In the genomic region with DNA sequence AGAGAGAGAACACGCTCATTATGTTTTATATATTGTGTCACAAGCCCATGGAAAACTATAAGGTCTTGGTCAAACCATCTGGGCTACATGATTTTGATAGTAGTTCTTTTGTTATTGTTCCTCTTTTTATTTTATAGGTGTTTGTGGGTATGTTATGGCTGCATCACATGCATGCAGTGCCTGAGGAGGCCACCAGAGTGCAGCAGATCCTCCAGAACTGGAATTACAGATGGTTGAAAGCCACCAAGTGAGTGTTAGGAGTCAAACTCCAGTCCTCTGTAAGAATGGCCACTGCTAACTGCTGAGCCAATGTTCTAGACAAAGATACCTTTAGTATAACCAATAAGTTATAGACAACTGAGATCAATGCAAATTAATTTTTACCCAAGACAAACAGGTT, we compare ENCODE assay signal across 13 mouse cellular contexts.
A peak's percentile ranks its signal among the peaks of the same experiment; 100 is the strongest.
DNase-seq lines count a peak whose midpoint lies in the region; ATAC-seq and TF ChIP-seq lines count a peak whose summit lies in the region.
"Had no signal": no experiment of that assay in that cellular context is flagged by ENCODE, and none has a peak within 500 bp of the region (broad histone marks: within the 10 kb centered on the region; RNA-seq: fewer than 3 reads in every experiment).

No protein-coding gene starts in this region.

- H3K4me2 ChIP-seq in liver, postnatal 0 days (ENCODE audit: low read depth, low read length): no peak overlapping the region
- H3K4me2 ChIP-seq in liver, embryonic 11.5 days: no peak overlapping the region
- H3K4me2 ChIP-seq in forebrain, postnatal 0 days (ENCODE audit: low read depth): no peak overlapping the region
- H3K4me2 ChIP-seq: liver, embryonic 13.5 days had no signal

- no peaks in the 10 kb centered on the region for H3K79me2 ChIP-seq in heart, adult 2 months (replicated peaks; ENCODE audit: control insufficient read depth, insufficient read depth, low read length)

- intact Hi-C loops in heart, adult 2 months (cut with DNase I): no loop called here

- H3K36me3 ChIP-seq in heart, adult 2 months (ENCODE audit: control insufficient read depth, insufficient read depth, low read length): no peaks in the 10 kb centered on the region
- no peaks in the 10 kb centered on the region for H3K36me3 ChIP-seq in liver, postnatal 0 days (replicated peaks; ENCODE audit: insufficient read depth, low read length)
- H3K36me3 ChIP-seq in liver, embryonic 11.5 days (ENCODE audit: control insufficient read depth, insufficient read depth, low read length): no peaks in the 10 kb centered on the region
- H3K36me3 ChIP-seq in forebrain, postnatal 0 days (ENCODE audit: insufficient read depth): no peaks in the 10 kb centered on the region
- H3K36me3 ChIP-seq: liver, embryonic 13.5 days had no signal

- H3K4me3 ChIP-seq in heart, adult 2 months: no peak overlapping the region
- H3K4me3 ChIP-seq in liver, postnatal 0 days (ENCODE audit: low read depth, low read length): no peak overlapping the region
- no peak overlapping the region for H3K4me3 ChIP-seq in liver, embryonic 11.5 days (ENCODE audit: low read depth, low read length)
- H3K4me3 ChIP-seq in forebrain, postnatal 0 days (ENCODE audit: low read depth, low read length): no peak overlapping the region
- H3K4me3 ChIP-seq: liver, embryonic 13.5 days had no signal

- H3K27ac ChIP-seq in heart, adult 2 months: no peak overlapping the region
- H3K27ac ChIP-seq in liver, postnatal 0 days (ENCODE audit: low read depth): no peak overlapping the region
- no peak overlapping the region for H3K27ac ChIP-seq in liver, embryonic 11.5 days (ENCODE audit: low read depth, low read length)
- no peak overlapping the region for H3K27ac ChIP-seq in forebrain, postnatal 0 days (ENCODE audit: low read depth, low read length)
- H3K27ac ChIP-seq: liver, embryonic 13.5 days had no signal

- TF ChIP-seq CTCF in heart, adult 2 months (IDR thresholded peaks at IDR 0.05): peak; percentile 48
- peak; percentile 44 for TF ChIP-seq CTCF in liver, postnatal 0 days (IDR thresholded peaks at IDR 0.05; ENCODE audit: low read depth)
- no peak for TF ChIP-seq CTCF in forebrain, postnatal 0 days (IDR thresholded peaks at IDR 0.05; ENCODE audit: low read depth)

- no peak overlapping the region for H3K9ac ChIP-seq in heart, adult 2 months (ENCODE audit: low read depth, low read length)
- H3K9ac ChIP-seq in liver, postnatal 0 days (replicated peaks): no peak overlapping the region
- no peak overlapping the region for H3K9ac ChIP-seq in liver, embryonic 11.5 days (ENCODE audit: low read depth, low read length)
- no peak overlapping the region for H3K9ac ChIP-seq in forebrain, postnatal 0 days
- H3K9ac ChIP-seq: liver, embryonic 13.5 days had no signal

- H3K27me3 ChIP-seq in heart, adult 2 months (ENCODE audit: control insufficient read depth, insufficient read depth, low read length): no peaks in the 10 kb centered on the region
- H3K27me3 ChIP-seq in liver, postnatal 0 days (ENCODE audit: insufficient read depth, low read length): no peaks in the 10 kb centered on the region
- no peaks in the 10 kb centered on the region for H3K27me3 ChIP-seq in liver, embryonic 11.5 days (replicated peaks; ENCODE audit: control insufficient read depth, insufficient read depth, low read length)
- H3K27me3 ChIP-seq in forebrain, postnatal 0 days (ENCODE audit: insufficient read depth, low read length): no peaks in the 10 kb centered on the region
- H3K27me3 ChIP-seq: liver, embryonic 13.5 days had no signal

- ATAC-seq in liver, postnatal 0 days: no peak
- no peak for ATAC-seq in liver, embryonic 11.5 days (replicated peaks; ENCODE audit: low FRiP score)
- ATAC-seq in common myeloid progenitor, adult 5-6 weeks (replicated peaks; ENCODE audit: low read depth, poor library complexity, severe bottlenecking): peak; percentile 77; the same call in 1 of the 2 replicates
- no peak for ATAC-seq in forebrain, postnatal 0 days

- no peaks in the 10 kb centered on the region for H3K4me1 ChIP-seq in heart, adult 2 months (ENCODE audit: control insufficient read depth, insufficient read depth, low read length)
- H3K4me1 ChIP-seq in liver, postnatal 0 days (ENCODE audit: insufficient read depth): no peaks in the 10 kb centered on the region
- H3K4me1 ChIP-seq in liver, embryonic 11.5 days (replicated peaks; ENCODE audit: control insufficient read depth, insufficient read depth, low read length): no peaks in the 10 kb centered on the region
- H3K4me1 ChIP-seq in forebrain, postnatal 0 days (ENCODE audit: insufficient read depth): no peaks in the 10 kb centered on the region
- H3K4me1 ChIP-seq: liver, embryonic 13.5 days had no signal

- no peak for TF ChIP-seq EP300 in heart, adult 2 months (IDR thresholded peaks at IDR 0.05; ENCODE audit: insufficient read depth, low read depth, low read length)
- no peak for TF ChIP-seq EP300 in liver, postnatal 0 days (IDR thresholded peaks at IDR 0.05; ENCODE audit: low read depth)

- 70% methylated on average over 1 of the region's 1 CpGs for WGBS in heart, adult 2 months
- 57% methylated on average over 1 of the region's 1 CpGs for WGBS in liver, postnatal 0 days (ENCODE audit: insufficient replicate concordance)
- 79% methylated on average over 1 of the region's 1 CpGs for WGBS in liver, embryonic 11.5 days
- 90% methylated on average over 1 of the region's 1 CpGs for WGBS in forebrain, postnatal 0 days

- H3K9me3 ChIP-seq in liver, postnatal 0 days (ENCODE audit: low read length): no peaks in the 10 kb centered on the region
- no peaks in the 10 kb centered on the region for H3K9me3 ChIP-seq in liver, embryonic 11.5 days (ENCODE audit: control insufficient read depth, low read length)
- no peaks in the 10 kb centered on the region for H3K9me3 ChIP-seq in forebrain, postnatal 0 days (ENCODE audit: low read length)
- H3K9me3 ChIP-seq: liver, embryonic 13.5 days had no signal

- TF ChIP-seq POLR2A in heart, adult 2 months (IDR thresholded peaks at IDR 0.05; ENCODE audit: insufficient read depth, low read depth, low read length): no peak

- no peak for DNase-seq in heart, adult 2 months
- DNase-seq in heart, adult 9 months (ENCODE audit: low spot score in 2 of 2): no peak
- DNase-seq in liver, postnatal 0 days: no peak
- DNase-seq in liver, embryonic 11.5 days (ENCODE audit: low spot score): no peak
- peak; percentile 52 for DNase-seq in ES-CJ7 (ENCODE audit: low read depth, low spot score)
- no peak for DNase-seq in urinary bladder, postnatal 10 days (ENCODE audit: low spot score)
- DNase-seq in forebrain, postnatal 0 days: no peak
- DNase-seq: heart, adult 18-20 months; heart, postnatal 36 days; liver, embryonic 13.5 days; spleen, adult 18-20 months; thymus, adult 2 months had no signal
